Mouse (Mus musculus): ENCODE measurements around the gene Lipe. TPM values are rescaled to one million over a fixed set of nuclear protein-coding genes. Genes with fewer than 3 reads are reported as not detected.
A peak's percentile ranks its signal among the peaks of the same experiment; 100 is the strongest.

The Lipe gene
- total RNA-seq, 2 experiments from 2014 or later: 18.2 to 18.4 TPM

- peak; percentile 76 for DNase-seq
Measured at GRCm38 (mm10) chr7:25385850-25386555, 12.5 kb downstream of the Lipe start.

GRCm38 (mm10) chr7:25385259-25385658, 13.3 kb downstream of the Lipe start:
- no peak for DNase-seq

DNA sequence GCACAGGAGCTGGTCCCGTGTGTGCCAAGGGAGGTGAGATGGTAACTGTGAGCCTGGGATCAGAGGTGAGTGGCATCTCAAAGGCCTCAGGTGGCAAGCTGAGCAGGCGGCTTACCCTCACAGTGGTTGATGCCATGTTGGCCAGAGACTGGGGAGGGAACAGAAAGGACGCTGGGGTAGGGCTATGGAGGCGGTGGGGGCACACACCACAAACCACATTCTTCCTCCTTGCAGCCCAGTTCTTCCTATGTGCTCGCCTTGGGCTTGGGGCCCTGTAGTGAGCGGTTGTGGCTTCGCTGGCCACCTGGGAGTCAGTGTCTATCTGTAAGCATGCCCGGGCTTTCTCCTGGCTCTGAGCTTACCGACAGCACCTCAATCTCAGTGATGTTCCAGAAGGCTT, 13.7 kb downstream of the Lipe start:
- DNase-seq: no peak

DNA sequence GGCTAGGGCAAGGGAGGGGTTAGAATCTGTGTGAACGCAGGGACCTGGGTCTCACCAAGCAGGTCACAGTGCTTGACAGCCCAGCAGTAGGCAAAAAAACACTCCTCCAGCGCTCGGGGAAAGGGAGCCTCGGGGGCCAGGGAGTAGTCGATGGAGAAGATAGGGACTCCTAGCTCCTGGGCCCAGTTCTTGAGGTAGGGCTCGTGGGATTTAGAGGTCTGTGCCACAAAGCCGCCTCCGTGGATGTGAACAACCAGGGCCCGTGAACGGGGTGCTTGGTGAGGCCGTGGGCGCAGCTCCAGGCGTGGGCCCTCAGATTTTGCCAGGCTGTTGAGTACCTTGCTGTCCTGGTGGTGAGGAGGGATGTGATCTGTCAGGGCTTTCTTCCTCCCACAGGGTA, 14.2 kb downstream of the Lipe start:
- no peak for DNase-seq

DNA sequence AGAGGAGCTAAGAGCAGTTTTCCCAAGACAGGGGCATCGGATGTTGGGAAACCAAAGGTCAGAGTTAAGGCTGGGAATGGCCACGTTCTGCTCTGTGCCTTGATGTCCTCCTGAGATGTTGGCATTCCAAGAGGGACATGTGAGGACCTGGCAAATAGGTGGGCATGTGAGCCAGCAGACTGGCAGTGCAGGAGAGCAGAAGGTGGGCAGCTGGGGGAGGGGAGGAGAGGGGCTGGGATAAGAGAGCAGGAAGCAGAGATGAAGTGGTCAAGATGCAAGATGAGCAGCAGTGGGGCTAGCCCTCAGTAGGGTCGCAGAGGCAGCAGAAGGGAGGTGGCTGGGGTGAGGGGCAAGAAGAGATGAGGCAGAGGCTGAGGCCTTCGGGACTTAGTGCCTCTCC, 14.6 kb downstream of the Lipe start:
- DNase-seq: no peak

DNA sequence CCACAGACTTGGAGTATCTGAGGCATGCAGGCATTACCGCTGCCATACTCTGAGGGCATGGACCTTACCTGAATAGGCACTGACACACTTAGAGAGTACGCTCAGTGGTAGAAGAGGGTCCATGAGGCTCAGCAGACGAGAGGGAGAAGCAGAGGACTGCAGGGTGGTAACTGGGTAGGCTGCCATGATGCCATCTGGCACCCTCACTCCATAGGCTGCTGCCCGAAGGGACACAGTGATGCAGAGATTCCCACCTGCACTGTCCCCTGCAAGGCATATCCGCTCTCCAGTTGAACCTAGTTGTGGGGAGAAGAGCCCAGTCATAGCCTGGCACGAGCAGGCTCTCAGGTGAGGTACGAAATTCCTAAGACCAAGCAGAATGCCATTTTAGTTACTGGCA, 15.1 kb downstream of the Lipe start:
- DNase-seq: no peak

DNA sequence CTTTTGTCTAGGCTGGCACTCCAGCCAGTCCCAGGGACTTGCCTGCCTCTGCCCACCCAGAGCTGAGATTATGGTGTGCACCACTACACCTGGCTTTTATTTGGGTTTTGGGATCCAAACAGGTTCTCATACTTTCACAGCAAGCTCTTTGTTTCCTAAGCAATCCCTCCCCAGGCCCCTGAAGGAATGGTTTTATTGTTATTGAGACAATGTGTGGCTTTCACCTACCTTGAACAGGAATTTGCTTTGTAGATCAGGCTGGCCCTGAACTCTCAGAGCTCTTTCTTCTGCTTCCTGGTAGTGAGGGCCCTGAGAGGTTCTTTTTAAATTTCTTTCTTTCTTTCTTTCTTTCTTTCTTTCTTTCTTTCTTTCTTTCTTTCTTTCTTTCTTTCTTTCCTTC, 16.0 kb downstream of the Lipe start:
- no peak for DNase-seq

DNA sequence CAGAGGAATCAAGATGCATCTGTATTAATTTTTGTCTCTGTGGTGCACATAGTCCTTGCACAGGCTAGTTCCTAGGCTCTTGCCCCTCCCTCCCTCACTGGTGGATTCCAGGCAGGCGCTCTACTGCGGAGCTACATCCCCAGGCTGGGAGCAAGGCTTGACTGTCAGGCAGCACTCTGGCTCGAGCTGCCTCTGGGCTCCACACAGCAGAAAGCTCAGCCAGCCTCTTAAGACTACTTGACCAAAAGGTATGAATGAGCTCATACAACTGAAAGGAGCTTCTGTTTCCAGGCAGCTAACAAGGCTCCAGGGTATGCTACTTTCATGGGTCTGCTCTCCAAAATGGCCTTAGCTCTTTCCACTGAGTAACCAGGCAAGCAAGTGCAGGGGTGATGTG, 17.2 kb downstream of the Lipe start:
- DNase-seq: no peak

DNA sequence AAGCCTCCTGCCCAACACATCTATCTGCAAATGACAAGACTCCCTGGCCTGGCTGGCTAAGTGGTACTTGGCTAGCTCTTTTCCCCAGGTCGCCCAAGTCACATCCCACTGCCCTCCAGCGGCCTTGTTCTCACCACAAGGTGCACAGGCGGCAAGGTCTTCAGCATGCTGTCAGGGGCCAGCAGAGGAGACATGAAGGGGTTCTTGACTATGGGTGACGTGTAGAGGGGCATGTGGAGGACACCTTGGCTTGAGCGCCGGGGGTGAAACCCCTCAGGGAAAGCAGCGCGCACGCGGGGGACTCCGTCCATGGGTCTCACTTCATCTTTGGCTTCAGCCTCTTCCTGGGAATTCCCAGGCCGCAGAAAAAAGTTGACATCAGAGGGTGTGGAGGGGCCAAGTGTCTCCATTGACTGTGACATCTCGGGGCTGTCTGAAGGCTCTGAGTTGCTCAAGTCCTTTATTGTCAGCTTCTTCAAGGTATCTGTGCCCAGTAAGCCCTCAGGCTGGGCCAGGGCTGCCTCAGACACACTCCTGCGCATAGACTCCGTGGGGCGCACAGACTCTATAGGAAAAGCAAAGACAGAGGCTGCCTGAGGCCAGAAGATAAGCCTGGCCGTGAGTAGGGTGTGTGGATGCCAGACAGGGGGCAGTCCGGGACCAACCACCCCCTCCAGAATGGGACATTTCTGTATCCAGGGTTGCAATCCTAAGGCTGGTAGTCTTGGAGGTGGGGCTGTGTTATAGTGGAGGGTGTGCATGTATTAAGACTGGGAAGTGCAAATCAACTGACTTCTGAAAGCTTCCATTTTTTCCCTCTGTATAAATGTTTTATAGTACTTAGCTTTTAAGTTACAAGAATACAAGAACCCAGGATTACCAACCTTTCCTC, 17.9 kb downstream of the Lipe start:
- DNase-seq: no peak

DNA sequence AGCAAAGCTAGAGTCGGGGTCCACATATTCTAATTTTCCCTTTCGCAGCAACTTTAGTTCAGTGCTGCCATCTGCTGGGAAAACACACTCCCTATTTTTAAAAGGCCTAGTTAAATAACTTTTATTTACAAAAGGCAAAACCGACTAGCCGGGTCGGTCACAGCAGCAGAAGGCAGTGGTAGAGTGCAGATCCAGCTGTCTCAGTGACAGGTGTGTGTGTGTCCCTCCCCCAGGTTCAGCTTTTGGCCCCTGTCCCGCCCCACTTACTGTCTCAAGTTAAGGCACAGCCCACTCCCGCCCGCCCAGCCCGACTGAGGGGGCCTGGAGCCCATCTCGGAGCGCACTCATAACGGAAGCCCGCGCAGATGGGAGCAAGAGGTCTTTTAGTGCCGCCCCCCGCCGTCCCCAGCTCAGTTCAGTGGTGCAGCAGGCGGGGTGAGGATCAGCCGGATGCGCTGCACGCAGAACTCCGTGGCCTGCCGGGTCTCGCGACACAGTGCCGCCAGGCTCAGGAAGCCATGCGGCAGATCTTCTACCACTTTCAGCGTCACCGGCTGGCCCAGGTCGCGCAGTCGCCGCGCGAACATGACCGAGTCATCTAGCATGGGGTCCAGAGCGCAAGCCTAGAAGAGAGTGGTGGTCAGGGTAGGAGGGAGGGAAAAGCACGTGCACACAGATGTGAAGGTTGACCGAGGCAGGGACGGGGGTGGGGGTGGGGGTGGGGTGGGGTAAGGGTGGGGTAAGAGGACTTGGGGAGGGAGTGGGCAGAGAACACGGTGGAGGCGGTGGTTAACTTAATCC, 18.8 kb downstream of the Lipe start:
- DNase-seq: peak; percentile 54

DNA sequence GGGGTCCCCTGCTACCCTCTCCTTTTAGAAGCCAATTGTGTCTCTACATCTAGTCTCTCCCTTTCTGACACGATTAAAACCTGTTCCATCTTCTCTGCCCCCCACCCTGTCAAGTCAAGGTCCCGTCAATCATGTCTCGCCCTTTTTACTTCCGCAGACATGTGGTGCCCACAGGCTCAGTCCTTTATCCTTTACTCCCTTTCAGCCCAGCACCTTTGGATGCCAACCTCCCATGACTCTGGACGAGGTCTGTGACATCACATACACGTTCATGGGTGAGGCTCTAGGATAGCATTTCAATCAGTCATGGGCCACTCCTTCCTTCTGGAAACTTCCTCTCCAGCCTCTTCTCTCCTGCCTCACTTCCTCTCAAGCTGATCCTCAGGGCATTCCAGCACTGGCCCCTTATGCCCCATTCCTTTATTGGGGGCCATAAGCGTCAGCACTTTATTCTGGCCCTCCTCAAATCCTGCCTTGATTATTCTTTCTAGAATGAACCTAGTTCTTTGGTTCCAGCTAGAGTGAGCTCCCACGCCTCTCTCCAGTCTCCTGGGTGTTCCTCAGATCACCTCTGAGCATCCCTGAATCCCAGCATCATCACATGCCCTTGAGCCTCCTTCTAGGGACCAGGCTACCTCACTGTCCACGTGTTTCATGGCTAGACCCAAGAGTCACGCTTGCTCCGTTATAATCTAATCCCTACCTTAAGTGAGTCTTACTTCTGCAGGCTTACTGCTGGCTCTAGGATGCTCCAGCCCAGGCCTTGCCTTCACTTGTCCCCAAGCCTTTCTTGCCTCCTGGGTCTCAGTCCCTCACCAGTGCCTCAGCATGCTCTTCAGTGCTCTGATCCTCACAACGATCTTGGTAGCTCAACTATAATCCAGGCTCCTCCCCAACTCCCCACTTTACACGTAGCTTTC, 20.1 kb downstream of the Lipe start:
- no peak for DNase-seq

- no peak for DNase-seq
Measured at GRCm38 (mm10) chr7:25377100-25377700, 21.3 kb downstream of the Lipe start.

GRCm38 (mm10) chr7:25376556-25376955, 22.0 kb downstream of the Lipe start:
- DNase-seq: peak; percentile 66

GRCm38 (mm10) chr7:25372441-25372840, 26.1 kb downstream of the Lipe start:
- no peak for DNase-seq

- no peak for DNase-seq
Measured at GRCm38 (mm10) chr7:25369058-25369749, 29.3 kb downstream of the Lipe start, which contains the start of gene Cnfn. TSS of gene Cnfn (minus strand) at chr7:25369724.

GRCm38 (mm10) chr7:25368333-25368732, 30.2 kb downstream of the Lipe start:
- no peak for DNase-seq

DNA sequence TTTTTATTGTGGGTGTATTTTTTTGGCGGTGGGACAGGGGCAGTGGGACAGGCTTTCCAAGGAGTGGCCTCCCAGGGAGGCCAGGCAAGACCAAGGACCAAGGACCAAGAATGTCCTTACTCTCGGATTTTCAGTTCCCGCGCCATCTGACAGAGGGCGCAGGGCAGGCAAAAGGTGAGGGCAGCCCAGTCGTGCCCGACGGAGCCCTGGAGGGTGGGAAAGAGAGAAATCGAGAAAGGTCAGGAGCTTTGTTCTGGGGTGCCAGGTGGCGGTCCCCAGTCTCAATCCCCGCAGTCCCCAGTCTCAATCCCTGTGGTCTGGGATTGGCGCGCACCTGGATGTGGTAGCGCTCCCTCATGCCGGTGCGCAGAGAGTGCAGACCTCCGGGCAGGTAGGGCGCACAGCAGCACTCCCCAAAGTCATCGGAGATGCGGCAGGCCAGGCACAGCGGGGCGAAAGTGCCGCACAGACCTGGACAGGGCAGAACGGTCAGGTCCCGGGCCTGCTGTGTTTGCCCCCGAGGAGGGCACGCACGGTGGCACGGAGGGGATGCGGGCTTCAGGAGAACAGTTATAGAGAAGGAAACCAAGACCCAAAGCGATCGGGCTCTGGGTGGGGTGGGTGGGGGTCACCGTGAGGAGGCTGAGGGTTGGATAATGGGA, 30.7 kb downstream of the Lipe start:
- no peak for DNase-seq

GRCm38 (mm10) chr7:25365937-25366625, 32.4 kb downstream of the Lipe start:
- DNase-seq: no peak

DNA sequence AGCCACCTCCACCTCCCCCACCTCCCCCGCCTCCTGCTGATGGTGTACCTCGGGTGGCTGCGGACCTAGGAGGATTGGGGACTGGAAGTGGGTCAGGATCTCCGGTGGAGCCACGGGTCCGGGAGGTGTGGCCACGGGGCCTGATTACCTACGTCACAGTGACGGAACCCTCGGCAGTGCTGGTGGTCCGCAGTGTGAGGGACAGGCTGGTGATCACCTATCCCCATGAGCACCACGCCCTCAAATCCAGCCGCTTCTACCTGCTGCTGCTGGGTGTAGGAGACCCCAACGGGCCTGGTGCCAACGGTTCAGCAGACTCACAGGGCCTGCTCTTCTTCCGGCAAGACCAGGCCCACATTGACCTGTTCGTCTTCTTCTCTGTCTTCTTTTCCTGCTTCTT, 34.9 kb downstream of the Lipe start:
- DNase-seq: no peak

Measured in gastrocnemius, postnatal 10 days (tissue).